Mouse (Mus musculus) fibroblast of lung, adult 2 months (primary cell): ENCODE measurements around the gene Strap.
"Not testable (repeated sequence)": the region's sequence is repeated elsewhere in the genome, so short reads cannot be mapped to it uniquely, and the experiment has no call there.

Experiments used
- DNase-seq: peaks from one replicate; pipeline ENCODE4 v3.0.0-alpha.2; 2011; ENCODE audit warnings: low read depth

The Strap gene

DNA sequence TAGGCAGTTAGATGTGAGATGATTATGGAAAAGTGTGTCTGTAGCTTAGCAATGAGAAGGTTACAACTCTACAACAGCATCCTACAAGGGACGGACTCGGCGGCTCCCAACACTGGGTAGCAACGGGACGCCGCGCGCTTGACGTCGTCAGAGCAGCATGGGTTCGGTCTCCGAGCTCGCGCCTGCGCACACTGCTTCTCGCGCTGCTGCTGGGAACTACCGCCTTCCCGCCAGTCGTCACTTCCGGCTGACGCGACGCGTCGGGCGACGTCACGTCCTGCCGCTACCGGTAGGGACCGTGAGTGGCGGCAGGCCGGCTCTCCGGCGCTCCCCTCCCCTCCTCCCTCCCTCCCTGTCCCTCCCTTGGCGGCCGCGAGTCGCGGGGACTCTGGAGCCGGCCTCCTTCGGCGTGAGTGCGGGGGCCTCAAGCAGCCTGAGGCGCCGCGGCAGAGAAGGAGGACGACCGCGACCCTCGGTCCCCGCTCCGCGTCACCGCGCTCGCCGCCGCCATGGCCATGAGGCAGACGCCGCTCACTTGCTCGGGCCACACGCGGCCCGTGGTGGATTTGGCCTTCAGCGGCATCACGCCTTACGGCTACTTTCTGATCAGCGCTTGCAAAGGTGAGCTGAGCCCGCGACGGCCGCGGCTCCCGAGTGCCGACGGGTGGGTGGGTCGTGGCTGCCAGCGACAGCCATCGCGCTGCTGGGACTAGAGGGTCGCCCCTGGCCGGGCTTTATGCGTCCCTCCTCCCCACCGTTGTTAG is at the start of gene Strap:
Strap (plus strand) TSS at position 233 of the 764 bp plus-strand sequence.
- peak; percentile 93 for DNase-seq

DNA sequence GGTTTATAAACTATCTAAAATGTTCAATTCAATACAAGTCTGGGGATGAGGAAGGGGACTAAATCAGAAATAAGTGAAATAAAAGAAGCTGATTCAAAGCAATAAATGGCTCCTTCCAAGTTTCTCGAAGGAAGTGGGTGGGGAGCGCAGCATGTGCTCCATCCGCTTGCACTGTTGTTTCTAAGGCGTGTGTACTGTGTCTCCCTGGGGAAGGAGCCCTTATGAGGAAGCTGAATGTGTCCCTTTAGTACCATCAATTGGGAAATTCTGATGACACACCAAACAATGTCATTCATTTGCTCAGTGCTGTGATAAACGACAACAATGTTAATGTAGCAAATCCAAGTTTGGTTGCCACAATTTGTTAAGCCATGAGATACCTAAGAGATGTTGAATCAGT is 47.2 kb upstream of the Strap start:
- no peak for DNase-seq

DNA sequence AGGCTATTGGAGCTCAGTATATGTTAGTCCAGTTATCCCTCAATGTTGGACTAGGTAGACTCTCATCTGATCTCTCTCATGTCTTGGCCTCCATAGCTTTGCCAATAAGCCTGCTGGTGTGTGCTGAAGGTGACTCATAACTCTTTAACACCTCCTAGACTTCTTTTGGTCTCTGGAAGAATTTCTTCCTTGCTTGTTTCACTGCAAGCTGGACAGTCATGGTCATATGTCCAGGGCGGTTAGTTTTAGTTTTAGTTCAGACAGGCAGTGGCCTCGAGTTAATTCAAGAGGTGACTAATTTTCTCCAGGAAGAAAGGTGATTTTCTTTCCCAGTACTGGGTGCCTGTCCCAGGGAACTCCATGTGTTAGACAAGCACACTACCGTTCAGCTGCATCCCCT is 46.8 kb upstream of the Strap start:
- DNase-seq, result peak; percentile 18

DNA sequence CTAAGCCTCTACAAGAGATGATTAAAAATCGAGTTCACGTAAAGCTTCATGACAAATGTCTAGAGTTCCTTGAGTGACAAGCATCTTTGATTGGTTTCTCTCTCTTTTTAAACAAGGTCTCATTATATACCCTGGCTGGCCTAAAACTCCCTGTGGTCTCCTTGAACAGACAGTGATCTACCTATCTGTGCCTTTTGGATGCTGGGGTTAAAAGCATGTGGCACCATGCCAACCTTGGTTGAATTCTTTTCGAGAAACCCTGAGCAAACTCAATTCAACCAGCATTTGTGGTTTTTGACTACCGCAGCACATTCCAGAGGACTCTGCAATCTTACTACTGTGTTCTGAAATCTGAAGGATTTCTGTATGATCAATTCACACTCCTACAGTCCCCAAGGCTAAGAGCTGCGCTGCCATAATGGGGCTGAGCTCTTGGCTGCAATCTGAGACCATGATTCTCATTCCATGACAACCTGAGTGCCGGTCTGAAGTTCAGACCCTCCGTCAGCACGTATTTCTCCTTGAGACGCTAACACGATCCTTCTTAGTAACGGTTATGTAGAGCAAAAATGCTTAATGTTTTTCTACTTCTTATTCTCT is 46.3 kb upstream of the Strap start:
- no peak for DNase-seq

DNA sequence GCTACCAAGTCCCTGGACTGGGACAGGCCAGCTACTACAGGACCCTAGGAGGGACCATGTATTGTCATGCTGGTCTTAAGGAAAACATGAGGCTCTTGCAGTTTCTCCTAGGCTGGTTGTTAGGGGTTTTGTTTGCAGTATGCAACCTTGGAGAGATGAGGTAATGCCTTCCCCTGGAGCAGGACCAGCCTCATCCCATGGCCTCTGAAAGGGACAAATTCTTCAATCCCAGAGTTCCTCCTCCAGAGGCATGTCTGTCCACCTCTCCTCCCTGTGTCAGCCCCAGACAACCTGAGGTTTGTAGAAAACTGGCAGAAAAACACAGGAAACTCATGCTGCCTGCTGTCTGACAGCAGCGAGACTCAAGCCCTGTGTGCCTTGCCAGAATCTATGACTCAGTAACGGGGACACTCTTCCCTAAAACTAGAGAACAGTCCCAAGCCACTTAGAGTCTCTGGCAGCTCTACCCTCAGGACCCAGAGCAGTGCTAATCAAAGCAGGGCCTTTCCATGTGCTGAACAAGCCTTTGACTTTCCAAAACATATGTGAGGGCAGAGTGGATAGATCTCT is 44.2 kb upstream of the Strap start:
- peak; percentile 56 for DNase-seq

DNA sequence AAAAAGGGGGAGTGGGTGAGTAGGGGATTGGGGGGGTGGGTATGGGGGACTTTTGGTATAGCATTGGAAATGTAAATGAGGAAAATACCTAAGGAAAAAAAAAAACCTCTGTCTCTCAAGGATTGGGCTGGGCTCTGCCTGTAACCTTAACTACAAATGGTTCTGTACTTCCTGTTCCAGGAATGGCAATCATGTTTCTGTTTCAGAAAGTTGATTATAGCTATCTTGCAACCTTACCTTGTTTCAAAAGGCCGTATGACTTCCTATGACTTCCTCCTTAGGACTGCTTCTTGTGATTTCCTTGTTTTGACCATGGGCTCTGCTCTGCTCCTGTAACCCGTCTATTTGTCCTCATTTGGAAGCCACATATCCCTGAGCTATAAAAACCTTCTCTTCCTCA is 40.6 kb upstream of the Strap start:
- no peak for DNase-seq

DNA sequence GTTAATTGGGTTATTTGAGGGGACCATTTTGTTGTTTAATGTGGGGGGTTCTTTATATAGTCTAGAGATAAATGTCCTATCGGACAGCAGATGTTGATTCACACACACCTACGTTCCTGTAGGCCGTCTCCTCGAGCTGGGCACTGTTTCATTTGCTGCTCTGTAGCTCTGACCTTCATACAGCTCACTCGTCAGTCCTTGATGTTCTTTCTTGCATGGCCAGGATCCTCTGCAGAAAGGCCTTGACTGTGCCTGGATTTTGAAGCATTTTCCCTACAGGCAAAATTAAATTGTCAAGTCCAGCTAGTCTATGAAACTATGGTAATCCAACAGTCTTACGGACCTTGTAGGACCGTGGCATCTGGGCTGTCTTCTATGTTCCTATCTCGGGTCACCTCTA is 39.8 kb upstream of the Strap start:
- no peak for DNase-seq

DNA sequence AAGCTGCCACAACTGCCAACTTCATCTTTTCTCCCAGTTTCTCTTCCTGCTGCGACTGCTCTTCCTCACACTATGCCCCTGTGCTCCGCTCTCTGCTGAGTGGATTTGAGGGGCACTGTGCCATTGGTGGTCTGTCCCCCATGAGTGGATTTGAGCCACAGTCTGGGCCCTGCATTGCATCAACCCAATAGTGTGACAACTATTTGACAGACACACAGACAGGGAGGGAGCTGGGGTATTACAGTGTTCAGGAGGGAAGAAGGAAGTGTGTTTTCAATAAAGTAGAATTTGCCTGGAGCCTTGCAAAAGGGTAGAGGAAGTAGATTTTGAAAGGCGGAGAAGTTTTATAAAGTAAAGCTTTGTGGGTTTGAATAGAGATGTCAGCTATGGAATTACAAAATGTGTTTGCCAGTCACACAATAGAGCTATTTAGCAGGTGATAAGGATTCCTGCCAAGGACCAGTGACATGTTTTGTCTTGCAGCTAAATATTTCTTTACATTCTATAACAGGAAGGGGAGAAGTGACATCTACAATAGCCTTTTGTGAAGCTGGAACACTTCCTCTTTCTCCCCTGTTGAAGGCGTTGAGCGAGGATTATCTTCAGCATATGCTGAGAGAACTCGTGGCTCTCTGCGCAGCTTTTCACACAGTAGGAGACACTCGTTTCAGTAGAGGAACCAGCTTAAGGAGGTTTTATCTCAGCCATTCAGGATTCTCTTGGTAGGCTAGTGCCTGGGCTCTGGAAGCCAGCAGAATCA is 38.3 kb upstream of the Strap start:
- no peak for DNase-seq

DNA sequence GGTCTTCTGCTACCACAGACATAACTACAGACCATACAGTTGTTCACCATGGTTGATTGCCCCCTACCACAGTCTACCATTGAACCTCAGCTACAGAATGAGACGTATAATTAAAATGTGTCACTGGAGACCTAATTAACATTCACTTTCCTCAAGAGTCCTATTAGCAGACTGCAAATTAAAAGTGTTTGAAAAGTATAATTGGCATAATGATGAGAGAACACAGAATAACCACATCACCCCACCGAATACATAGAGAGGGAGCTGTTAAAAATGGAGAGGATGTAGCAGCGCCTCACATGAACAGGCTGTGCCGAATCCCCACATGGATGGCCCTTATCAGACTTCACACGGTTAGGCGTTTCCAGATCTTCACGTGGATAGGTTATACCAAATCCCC is 35.4 kb upstream of the Strap start:
- DNase-seq, result no peak

DNA sequence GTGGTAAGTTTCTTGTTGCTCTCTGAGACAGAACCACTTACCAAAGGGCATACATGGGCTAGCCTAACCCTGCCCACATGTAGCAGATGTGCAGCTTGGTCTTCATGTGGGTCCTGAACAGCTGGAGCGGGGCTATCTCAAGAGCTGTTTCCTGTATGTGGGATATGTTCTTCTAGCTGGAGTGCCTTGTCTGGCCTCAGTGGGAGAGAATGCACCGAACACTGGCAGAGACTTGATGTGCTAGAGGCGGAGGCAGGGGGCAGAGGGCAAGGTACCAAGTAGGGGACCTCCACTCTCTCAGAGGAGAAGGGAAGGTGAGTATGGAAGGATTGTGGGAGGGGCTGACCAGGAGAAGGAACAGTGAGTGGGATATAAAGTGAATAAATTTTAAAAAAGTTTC is 32.7 kb upstream of the Strap start:
- no peak for DNase-seq

DNA sequence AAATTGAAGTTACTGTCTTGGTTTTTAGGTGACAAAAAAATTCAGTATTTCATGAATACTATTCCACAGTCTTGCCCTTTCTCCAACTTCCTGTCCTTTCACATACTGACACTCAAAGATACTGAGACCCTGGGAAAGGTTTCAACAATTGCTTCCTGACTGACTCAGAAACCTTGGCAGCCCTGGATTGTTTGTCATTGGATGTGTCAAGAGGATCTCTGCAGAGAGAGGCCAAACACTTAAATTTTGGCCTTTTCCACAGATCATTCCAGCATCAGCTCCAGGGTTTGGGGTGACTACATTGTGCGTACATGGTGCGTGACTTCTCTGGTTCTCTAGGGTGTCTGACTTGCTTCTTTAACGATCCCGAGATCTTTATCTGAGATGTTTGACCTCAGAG is 32.0 kb upstream of the Strap start:
- peak; percentile 40 for DNase-seq

DNA sequence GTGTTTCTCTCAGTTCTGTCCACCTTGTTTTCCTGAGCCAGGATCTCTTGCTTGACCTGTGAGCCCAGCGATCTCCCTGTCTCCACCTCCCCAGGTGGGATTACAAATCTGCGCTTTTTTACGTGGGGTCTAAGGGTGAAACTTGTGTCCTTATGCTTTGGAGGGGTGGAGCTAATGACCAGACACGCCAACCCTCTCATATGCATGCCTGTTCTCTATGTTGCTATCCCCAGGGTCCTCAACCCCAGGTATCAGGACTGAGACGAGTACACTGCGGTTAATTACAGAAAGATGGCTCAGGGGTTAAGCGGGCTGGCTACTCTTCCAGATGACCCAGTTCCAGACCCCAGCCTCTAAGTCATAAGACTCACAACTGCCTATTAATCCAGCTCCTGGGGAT is 31.4 kb upstream of the Strap start:
- DNase-seq, result no peak

DNA sequence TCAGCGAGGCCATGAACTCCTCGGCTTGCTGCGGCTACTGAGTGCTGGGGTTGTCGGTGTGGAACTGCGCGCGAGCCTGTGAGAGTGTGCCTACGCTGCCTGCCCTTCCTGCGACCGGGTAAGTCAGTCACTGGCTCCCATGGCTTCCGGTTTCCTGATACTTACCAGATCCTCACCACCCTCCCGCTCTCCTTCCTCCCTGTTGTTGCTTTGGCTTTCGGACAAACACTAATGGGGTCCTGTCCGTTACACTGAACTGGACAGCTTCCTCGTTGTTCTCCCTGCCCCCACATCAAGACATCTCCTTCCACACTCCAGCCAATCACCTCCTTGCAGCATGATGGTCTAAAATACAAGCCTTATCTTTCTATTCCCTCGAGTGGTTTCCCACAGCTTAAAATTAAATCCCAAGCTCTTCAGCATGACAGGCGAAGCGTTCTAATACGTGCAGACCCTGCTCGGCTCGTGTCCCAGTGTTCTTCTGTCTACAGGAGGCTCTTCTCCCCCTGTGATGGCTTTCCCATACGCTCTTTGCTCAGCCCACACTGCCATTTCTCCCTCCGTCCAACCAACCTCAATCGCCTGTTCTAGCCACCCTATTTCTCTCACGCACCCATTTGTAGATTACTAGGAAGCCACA is 30.5 kb upstream of the Strap start:
- no peak for DNase-seq

DNA sequence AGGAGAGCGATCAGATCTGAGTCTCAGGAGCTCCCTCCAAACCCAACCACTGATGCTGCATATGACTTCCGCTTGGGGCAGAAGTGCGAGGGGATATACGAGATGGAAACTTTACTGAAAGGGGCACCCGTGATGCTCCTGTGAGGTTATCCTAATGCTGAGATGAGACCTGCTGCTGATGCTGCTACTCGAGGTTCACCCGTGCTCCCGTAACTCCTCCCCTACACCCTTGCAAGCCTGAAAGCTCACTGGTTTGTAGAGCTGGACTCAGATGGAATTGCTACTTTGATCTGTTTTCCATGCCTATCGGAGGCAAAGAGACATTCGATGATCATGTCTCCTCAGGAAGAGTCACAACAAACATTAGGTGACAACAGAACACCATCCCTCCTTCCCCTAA is 28.7 kb upstream of the Strap start:
- no peak for DNase-seq

DNA sequence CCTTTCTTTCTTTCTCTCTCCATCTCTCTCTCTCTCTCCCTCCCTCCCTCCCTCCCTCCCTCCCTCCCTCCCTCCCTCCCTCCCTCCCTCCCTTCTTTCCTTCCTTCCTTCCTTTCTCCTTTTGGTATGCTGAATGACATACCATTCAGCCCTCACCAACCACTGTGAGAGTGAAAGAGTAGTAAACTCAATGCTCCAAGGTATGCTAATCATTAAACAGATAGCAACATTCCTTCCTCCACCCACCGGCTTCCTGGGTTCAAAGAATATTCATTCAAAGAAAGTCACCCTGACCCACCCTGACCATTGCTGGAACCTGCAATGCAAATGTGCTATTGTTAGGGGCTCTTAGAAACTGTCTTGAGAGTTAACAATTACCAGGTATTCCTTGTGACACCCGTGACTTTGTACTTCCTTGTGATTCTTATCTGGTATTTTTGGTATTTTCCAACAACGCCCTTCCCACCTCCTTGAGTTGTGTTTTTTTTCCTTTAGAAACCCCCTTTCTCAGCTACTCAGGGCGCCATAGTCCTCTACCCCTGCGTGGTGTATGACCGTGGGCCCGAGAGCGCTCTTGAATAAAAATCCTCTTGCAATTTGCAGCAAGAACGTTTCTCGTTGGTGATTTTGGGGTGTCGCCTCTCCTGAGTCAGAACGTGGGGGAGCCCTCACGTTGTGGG is 26.0 kb upstream of the Strap start:
- not testable (repeated sequence) for DNase-seq

DNA sequence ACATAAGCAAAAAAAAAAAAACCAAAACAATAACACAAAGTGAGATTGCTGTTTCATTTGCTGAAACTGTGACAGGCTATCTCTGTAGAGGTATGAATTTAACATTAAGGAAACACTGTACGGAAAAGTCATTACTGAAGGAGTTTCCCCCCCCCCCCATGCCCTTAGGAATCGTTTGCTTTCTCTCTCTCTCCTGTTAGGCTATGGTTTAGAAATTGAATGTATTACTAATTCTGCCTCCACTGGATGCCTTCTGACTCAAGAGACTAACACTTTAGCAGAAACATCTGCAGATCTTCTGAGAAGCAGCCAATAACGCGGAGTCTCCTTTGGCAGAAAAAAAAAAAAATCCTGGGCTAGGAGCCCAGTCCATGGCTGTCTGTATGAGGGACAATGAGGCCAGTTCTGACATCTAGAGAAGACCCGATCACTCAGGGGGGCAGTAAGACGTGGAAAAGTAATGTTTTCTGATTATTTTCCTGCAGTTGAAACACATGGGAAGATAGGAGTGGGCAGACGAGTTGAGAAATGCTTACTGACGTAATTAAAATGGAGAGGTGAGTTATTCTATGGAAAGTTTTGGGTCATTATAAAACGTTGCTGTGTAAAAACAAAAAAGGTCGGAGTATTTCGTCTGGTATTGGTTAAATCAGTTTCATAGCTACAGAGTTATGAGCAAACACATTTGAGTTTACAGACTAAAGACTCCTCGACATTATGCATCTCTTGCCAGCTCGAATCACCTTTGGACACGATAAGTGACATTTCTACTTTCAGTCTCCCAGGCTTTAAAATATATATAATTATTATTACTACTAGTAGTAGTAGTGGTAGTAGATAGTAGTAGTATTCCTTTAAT is 24.5 kb upstream of the Strap start:
- no peak for DNase-seq

DNA sequence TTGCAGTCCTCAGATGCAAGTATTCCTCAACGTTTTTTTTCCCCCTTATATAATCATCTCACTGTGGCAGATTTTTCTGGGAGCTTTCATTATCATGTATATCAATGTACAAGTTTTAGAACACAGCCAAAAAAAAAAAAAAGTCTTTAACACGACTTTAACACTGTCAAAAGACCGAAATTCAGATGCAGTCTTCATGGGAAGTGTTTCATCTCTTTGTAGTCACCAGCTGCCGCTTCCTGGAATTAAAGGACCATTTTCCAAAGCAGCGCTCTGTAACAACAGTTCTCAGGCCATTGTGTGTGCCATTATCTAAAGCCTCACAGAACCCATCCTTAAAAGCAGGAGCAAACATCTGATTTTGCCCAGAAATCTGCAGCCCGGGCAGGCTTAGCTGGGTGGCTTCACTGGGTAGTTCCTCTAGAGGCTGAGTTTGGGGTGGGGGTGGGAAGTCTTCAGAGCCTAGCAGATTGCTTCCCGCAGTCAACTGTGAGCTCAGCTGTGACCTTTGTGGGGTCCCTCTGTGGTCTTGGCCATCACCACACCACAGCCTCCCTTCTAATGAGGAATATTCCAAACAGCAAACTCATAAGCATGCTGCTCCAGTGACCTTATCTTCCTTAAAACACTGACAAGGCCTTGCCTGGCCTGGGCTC is 22.1 kb upstream of the Strap start:
- DNase-seq, result no peak

DNA sequence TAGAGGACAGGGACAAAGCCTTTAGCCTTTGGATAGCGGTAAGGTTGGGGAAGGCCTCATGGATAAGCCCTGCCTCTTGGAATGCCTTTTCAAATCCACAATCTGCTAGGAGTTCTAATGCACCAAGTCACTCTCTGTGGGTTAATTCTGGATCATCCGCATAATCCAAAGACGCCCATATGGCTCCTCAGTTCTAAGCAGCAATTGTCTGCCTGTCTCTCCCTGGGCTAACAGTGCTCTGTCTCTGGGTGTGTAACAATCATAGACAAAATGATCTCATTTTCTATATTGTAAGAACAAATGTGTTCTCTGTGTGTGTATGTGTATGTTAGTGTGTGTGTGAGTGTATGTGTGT is 21.6 kb upstream of the Strap start:
- no peak for DNase-seq

DNA sequence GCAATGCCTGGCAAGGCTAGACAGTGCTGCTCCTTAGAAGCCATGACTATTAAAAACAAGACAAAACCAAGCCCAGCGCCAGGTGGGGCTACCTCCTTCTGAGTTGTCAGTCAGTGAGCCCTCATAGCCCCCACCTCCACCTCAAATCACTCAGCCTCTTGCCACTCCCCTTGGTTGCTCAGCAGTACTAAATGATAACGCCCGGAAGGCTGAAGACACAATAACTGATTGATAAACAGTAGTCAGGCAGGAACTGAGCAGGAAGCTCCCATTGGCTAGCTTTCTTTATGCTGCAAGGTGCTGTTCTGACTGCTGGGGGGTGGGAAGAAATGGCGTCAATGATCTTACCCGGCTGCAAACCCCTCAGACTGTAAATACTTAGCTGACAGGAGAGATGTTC is 18.1 kb upstream of the Strap start:
- no peak for DNase-seq

DNA sequence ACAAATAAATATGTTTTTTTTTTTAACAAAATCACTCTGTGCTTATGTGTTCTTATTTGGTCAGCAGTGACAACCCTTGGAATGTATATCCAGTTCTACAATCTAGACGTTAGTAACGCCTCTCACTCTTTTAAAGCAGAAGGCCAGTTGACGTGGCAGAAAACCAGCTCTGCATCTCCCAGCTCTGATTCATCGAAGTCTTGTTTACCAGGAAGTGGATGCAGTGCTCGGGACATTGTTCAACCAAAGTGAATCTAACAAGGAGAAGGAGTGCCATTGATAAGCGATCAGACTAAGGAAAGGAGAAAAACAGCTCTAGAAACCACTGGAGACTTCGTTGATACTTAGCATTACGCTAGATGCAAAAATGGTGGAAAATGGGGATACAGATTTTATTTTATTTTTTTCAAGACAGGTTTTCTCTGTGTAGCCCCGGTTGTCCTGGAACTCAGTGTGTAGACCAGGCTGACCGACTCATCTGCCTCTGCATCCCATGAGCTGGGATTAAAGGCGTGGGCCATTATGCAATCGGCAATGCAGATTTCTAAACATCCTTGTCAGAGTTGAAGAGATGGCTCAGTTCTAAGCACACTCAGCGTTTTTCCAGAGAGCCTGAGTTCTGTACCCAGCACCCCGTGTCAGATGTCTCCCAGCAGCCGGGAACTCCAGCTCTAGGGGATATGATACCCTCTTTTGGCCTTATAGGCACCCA is 12.5 kb upstream of the Strap start:
- DNase-seq, result no peak
